Mouse (Mus musculus) forebrain, postnatal 0 days (tissue): ENCODE measurements around the gene Cadps2. TPM values are rescaled to one million over a fixed set of nuclear protein-coding genes. Genes with fewer than 3 reads are reported as not detected.

Source experiments
- ATAC-seq: fragments of 200-750 bp; cut with Nextera tagmentation; 2 replicates; pipeline ENCODE4 v1.8.0; 2017; ENCODE audit warnings: mild to moderate bottlenecking, moderate library complexity
- DNase-seq: peaks from one replicate; pipeline ENCODE4 v3.0.0-alpha.2; 2015
- H3K27ac ChIP-seq: fragments of 300-500 bp; sonication (generic); 2 replicates; pipeline ENCODE4 v1.5.1; 2014; ENCODE audit warnings: low read depth, mild to moderate bottlenecking, antibody characterized with exemption, low read length, moderate library complexity, mixed read lengths
- H3K27me3 ChIP-seq: fragments of 300-500 bp; sonication (generic); 2 replicates; pipeline ENCODE4 v1.6.1; 2014; ENCODE audit warnings: mild to moderate bottlenecking, low read length, mixed read lengths; ENCODE audit not compliant: insufficient read depth
- H3K36me3 ChIP-seq: fragments of 300-500 bp; sonication (generic); 2 replicates; pipeline ENCODE4 v1.6.1; 2014; ENCODE audit warnings: mild to moderate bottlenecking, moderate library complexity; ENCODE audit not compliant: insufficient read depth
- H3K4me1 ChIP-seq: fragments of 300-500 bp; sonication (generic); 2 replicates; pipeline ENCODE4 v1.6.1; 2014; ENCODE audit warnings: antibody characterized with exemption; ENCODE audit not compliant: insufficient read depth
- H3K4me2 ChIP-seq: fragments of 300-500 bp; sonication (generic); 2 replicates; pipeline ENCODE4 v1.6.1; 2014; ENCODE audit warnings: low read depth, mild to moderate bottlenecking, moderate library complexity
- H3K4me3 ChIP-seq: fragments of 300-500 bp; sonication (generic); 2 replicates; pipeline ENCODE4 v1.5.1; 2014; ENCODE audit warnings: low read depth, low read length, mixed read lengths
- H3K9ac ChIP-seq: fragments of 300-500 bp; sonication (generic); 2 replicates; pipeline ENCODE4 v1.6.1; 2014; ENCODE audit warnings: mild to moderate bottlenecking
- H3K9me3 ChIP-seq: fragments of 300-500 bp; sonication (generic); 2 replicates; pipeline ENCODE4 v1.6.1; 2016; ENCODE audit warnings: low read length
- CTCF ChIP-seq: sonication (generic); IDR thresholded peaks from 2 replicates; pipeline ENCODE4 v1.5.1; 2016; ENCODE audit warnings: antibody characterized with exemption, control low read depth, low read depth
- WGBS: fragments of 180-500 bp; shearing (Covaris S2); extraction: QIAGEN DNeasy Blood & Tissue Kit; methylation state at CpG from one replicate; pipeline ENCODE4 v1.1.7; 2014; 5-methylcytosine and 5-hydroxymethylcytosine counted together
- polyA plus RNA-seq: library from polyadenylated mRNA; unstranded; fragments of >200 nt; fragmentation: Nextera tagmentation; extraction: Ambion mirVana; gene quantifications from 2 replicates; pipeline ENCODE4 v1.2.1, GENCODE M21; 2015
- total RNA-seq: library from RNA; depleted of rRNA; stranded (reverse); fragments of >200 nt; gene quantifications from 2 replicates; pipeline ENCODE4 v1.2.3, GENCODE M21; 2014

Gene Cadps2
- total and polyA plus RNA-seq, 2 experiments from 2014 or later: 7.0 to 24.8 TPM

GRCm38 (mm10) chr6:23281514-23281820, 557.8 kb downstream of the Cadps2 start:
- Histone ChIP-seq H3K9ac (no peak overlapping the region), H3K27me3 (peaks cover 42% of the 10 kb centered on the region), H3K4me2 (no peak overlapping the region), H3K9me3 (no peaks in the 10 kb centered on the region), H3K4me3 (no peak overlapping the region), H3K36me3 (no peaks in the 10 kb centered on the region), H3K27ac (no peak overlapping the region), H3K4me1 (no peaks in the 10 kb centered on the region)
- ATAC-seq: no peak
- WGBS: 15% methylated on average over 9 of the region's 9 CpGs
- no peak for TF ChIP-seq CTCF
- DNase-seq: no peak

DNA sequence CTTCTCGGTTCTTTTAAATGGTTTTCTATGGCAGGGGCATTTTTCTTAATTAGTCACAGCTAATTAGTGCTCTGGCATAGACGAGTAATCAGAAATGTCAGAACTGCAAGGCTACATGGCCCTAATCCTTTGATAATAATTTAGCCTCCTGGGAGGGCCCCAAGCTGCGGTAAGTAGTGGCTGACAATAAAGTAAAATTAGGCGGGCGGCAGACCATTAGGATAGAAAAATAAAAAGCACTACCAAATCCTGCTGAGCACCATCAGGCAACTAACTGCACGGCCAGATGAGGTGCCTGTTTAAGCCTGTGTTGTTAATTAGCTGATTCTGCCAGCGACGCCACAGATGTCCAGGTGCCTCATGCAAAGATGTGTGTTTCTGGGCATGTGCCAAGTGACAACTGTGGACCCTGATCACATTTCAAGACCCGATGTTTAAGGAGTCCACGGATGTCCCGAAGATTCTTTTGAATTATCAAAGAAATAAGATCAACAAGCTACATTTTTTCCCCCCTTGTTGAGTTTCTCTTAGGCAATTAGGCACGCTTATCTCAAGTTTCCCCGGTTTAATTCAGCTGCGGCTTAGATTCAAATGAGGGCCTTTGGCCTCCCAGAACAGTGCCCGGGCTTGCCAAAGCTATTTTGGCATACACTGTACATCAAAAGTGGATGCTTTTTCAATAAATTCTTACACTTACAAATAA, 558.3 kb downstream of the Cadps2 start:
- peaks cover 44% of the 10 kb centered on the region for H3K27me3 ChIP-seq
- H3K4me2 ChIP-seq: no peak overlapping the region
- peak; percentile 39 for DNase-seq
- no peak for TF ChIP-seq CTCF
- no peak overlapping the region for H3K27ac ChIP-seq
- H3K4me3 ChIP-seq: no peak overlapping the region
- 6% methylated on average over 15 of the region's 15 CpGs for WGBS
- H3K36me3 ChIP-seq: no peaks in the 10 kb centered on the region
- H3K9ac ChIP-seq: no peak overlapping the region
- peak; percentile 54; the same call in 1 of the 2 replicates for ATAC-seq
- no peaks in the 10 kb centered on the region for H3K4me1 ChIP-seq
- no peaks in the 10 kb centered on the region for H3K9me3 ChIP-seq

GRCm38 (mm10) chr6:23273483-23273882, 565.7 kb downstream of the Cadps2 start:
- TF ChIP-seq CTCF: no peak
- ATAC-seq (no peak), DNase-seq (peak; percentile 8)
- no peak overlapping the region for H3K4me3 ChIP-seq
- no peaks in the 10 kb centered on the region for H3K36me3 ChIP-seq
- 22% methylated on average over 4 of the region's 4 CpGs for WGBS
- H3K9ac ChIP-seq: no peak overlapping the region
- H3K4me2 ChIP-seq: no peak overlapping the region
- peaks cover 46% of the 10 kb centered on the region for H3K27me3 ChIP-seq
- no peaks in the 10 kb centered on the region for H3K4me1 ChIP-seq
- no peak overlapping the region for H3K27ac ChIP-seq
- H3K9me3 ChIP-seq: no peaks in the 10 kb centered on the region

DNA sequence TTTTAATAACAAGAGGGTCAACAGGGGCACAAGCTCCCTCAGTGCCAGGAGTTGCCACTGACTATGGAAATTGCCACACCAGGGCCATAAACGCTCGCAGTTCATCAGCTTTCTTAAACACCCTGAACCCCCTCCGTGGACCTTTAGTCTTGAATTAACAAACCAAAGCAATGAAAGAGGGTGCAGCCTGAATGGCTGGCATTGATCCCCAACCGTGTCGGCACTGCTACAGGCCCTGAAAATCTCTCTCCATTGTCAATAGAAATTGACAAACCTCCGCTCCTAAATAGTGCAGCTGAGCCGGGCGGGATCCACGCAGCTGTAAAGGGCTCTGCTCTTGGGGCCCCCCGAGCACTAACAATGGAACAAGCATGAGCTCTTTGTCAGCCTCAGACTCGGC, 566.2 kb downstream of the Cadps2 start:
- no peak overlapping the region for H3K9ac ChIP-seq
- peaks cover 41% of the 10 kb centered on the region for H3K27me3 ChIP-seq
- 5% methylated on average over 11 of the region's 11 CpGs for WGBS
- H3K9me3 ChIP-seq: no peaks in the 10 kb centered on the region
- no peak overlapping the region for H3K27ac ChIP-seq
- H3K36me3 ChIP-seq: no peaks in the 10 kb centered on the region
- no peak overlapping the region for H3K4me3 ChIP-seq
- no peaks in the 10 kb centered on the region for H3K4me1 ChIP-seq
- ATAC-seq: no peak
- H3K4me2 ChIP-seq: no peak overlapping the region
- TF ChIP-seq CTCF: no peak
- DNase-seq: peak; percentile 17

DNA sequence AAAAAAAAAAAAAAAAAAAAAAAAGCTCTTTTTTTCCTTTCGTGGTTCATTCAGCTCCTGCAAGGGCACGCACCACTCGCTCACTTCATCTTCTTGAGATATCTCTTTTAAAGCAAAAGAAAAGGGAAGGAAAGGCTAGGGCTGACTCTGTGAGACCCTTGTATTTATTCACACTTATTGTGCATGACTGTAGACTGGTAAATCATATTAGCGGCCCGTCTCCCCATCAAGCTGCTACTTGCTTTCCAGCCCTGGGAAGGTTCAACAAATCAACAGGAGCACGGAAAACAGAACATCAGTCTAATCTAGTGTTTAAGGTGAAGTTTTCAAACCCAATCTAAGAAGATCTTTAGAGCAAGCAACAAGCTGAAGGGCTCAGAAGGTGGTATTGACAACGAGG, 566.7 kb downstream of the Cadps2 start:
- Histone ChIP-seq H3K9me3 (no peaks in the 10 kb centered on the region), H3K36me3 (no peaks in the 10 kb centered on the region), H3K4me1 (no peaks in the 10 kb centered on the region), H3K9ac (no peak overlapping the region), H3K27ac (no peak overlapping the region), H3K27me3 (peaks cover 37% of the 10 kb centered on the region), H3K4me3 (no peak overlapping the region), H3K4me2 (no peak overlapping the region)
- DNase-seq (peak; percentile 8), ATAC-seq (no peak)
- 19% methylated on average over 7 of the region's 7 CpGs for WGBS
- no peak for TF ChIP-seq CTCF

DNA sequence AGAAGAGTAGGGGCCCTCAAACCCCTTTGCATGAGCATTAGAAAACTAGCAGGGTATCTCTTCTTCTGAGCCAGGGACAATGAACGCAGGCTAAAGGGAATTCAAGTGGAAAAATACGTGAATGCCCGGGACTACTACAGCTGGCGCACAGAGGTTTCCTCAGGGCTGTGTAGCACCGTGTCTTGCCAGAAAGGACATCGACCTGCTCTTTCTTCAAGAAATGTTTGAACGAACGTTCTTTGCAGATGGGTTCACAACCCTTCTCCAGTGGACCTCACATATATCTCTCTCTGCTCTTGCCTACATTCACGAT, 578.5 kb downstream of the Cadps2 start:
- Histone ChIP-seq H3K27me3 (peaks cover 75% of the 10 kb centered on the region), H3K4me2 (peak overlapping the region; percentile 23; the same call in 1 of the 2 replicates), H3K4me1 (no peaks in the 10 kb centered on the region), H3K36me3 (no peaks in the 10 kb centered on the region), H3K9ac (peak overlapping the region; percentile 15; the same call in 1 of the 2 replicates), H3K9me3 (no peaks in the 10 kb centered on the region), H3K27ac (no peak overlapping the region), H3K4me3 (no peak overlapping the region)
- DNase-seq (no peak), ATAC-seq (no peak)
- 7% methylated on average over 9 of the region's 9 CpGs for WGBS
- TF ChIP-seq CTCF: no peak

DNA sequence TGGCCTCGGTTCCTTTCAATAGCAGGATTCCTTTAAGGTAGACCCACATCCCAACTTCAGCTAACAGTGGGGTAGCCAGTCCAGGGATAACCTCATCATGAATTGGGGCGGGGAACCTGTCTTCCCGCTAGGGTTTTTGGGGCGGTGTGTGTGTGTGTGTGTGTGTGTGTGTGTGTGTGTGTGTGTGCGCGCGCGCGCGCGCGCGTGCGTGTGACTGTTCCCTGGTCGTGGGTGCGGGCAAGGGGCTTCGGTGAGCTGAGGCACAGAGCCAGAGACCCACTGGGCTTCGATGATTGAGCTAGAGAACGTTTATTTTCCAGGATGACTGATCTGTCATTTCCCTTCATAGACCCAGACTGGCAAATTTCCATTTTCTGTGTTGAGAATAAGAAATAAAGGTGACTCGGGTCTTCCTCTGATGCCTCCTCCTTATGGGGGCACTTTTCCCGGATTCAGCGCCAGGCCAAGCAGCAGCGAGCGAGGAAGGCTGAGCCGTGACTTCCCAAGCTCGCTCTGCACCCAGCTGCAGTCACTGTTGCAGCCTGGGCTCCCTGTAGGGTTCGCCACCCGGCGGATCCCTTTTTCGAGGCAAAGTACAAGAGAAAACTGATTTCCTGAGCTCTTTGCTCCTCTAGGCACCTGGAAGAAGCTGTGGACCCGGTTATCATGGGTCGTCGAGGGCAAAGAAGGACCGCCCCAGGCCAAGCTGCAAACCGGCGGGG, 579.0 kb downstream of the Cadps2 start:
- no peak for TF ChIP-seq CTCF
- peaks cover 79% of the 10 kb centered on the region for H3K27me3 ChIP-seq
- H3K36me3 ChIP-seq: no peaks in the 10 kb centered on the region
- H3K9me3 ChIP-seq: no peaks in the 10 kb centered on the region
- H3K27ac ChIP-seq: no peak overlapping the region
- H3K9ac ChIP-seq: peak overlapping the region; percentile 15; the same call in 1 of the 2 replicates
- peak overlapping the region; percentile 23 for H3K4me2 ChIP-seq
- H3K4me3 ChIP-seq: peak overlapping the region; percentile 17
- ATAC-seq: peak; percentile 55
- WGBS: 10% methylated on average over 36 of the region's 36 CpGs
- peak; percentile 37 for DNase-seq
- no peaks in the 10 kb centered on the region for H3K4me1 ChIP-seq
